Mouse (Mus musculus) liver, postnatal 0 days (tissue): Measurements from ENCODE around the gene Gja4.

Experiments used
- CTCF ChIP-seq: sonication (generic); IDR thresholded peaks from 2 replicates; pipeline ENCODE4 v1.5.1; 2016; ENCODE audit warnings: antibody characterized with exemption, low read depth
- EP300 ChIP-seq: IDR thresholded peaks from 2 replicates; pipeline ENCODE4 v1.6.1; 2016; ENCODE audit warnings: antibody characterized with exemption, low read depth, mild to moderate bottlenecking

DNA sequence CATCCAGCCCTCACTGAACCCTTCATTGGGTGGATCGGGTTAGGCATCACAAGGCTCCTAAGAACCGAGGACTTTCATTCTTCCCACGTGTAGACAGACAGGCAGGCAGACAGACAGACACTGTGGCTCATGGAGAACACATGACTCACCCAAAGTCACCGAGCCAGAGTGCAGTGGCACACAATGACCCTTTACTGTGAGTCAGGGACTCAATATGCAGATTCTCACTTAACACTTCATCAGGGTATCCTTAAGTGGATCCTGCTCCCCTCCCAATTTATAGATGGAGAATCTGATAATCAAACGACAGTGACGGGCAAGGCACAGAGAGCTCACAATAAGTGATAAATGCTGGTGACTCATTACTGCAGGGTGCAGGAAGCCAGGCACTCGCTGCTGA lies 13.4 kb upstream of the Gja4 start:
- no peak for TF ChIP-seq CTCF
- no peak for TF ChIP-seq EP300
